Comparison of ENCODE assay signal across 9 mouse cellular contexts in genomic region chr8:71495811-71496210, GRCm38 (mm10). TPM values are rescaled to one million over a fixed set of nuclear protein-coding genes. Genes with fewer than 3 reads are reported as not detected.
DNase-seq lines count a peak whose midpoint lies in the region; ATAC-seq lines count a peak whose summit lies in the region.
"Had no signal": no experiment of that assay in that cellular context is flagged by ENCODE, and none has a peak within 500 bp of the region (broad histone marks: within the 10 kb centered on the region; RNA-seq: fewer than 3 reads in every experiment).

No protein-coding gene starts in this region.

- peaks cover 26% of the 10 kb centered on the region for H3K4me1 ChIP-seq in hindbrain, embryonic 12.5 days
- peaks cover 6% of the 10 kb centered on the region for H3K4me1 ChIP-seq in hindbrain, embryonic 16.5 days (ENCODE audit: control insufficient read depth, insufficient read depth, low read depth, low read length)
- H3K4me1 ChIP-seq in brown adipose tissue, adult 24 weeks (ENCODE audit: control insufficient read depth, insufficient read depth, insufficient read length, low read length): peaks cover 28% of the 10 kb centered on the region
- peaks cover 28 to 52% of the 10 kb centered on the region in 2 experiments for H3K4me1 ChIP-seq in heart, embryonic 14.5 days (ENCODE audit: control insufficient read depth in 2 of 2, insufficient read depth in 2 of 2, low read length in 2 of 2)
- peaks cover 34% of the 10 kb centered on the region for H3K4me1 ChIP-seq in limb, embryonic 13.5 days

- ATAC-seq in hindbrain, embryonic 12.5 days (ENCODE audit: low FRiP score): no peak
- ATAC-seq in hindbrain, embryonic 16.5 days: no peak
- ATAC-seq in heart, embryonic 14.5 days (ENCODE audit: insufficient number of reproducible peaks, insufficient read depth, low FRiP score, low read depth): no peak
- ATAC-seq in limb, embryonic 13.5 days (ENCODE audit: low FRiP score, low read depth): no peak

- no peak for DNase-seq in right cerebral cortex, postnatal 4 days
- no peak for DNase-seq in c-Kit-positive CD71-positive TER-119-positive erythroid progenitor cells, embryonic 14.5 days (ENCODE audit: low spot score)
- DNase-seq: thymus, postnatal 14 days had no signal

- H3K4me2 ChIP-seq in hindbrain, embryonic 12.5 days (replicated peaks): no peak overlapping the region
- H3K4me2 ChIP-seq in hindbrain, embryonic 16.5 days (ENCODE audit: low read length): no peak overlapping the region
- no peak overlapping the region for H3K4me2 ChIP-seq in heart, embryonic 14.5 days (ENCODE audit: low read length)
- no peak overlapping the region for H3K4me2 ChIP-seq in limb, embryonic 13.5 days (replicated peaks)

- WGBS in hindbrain, embryonic 12.5 days: 88% methylated on average over 5 of the region's 5 CpGs
- WGBS in hindbrain, embryonic 16.5 days: 84% methylated on average over 5 of the region's 5 CpGs
- WGBS in heart, embryonic 14.5 days: 82% methylated on average over 5 of the region's 5 CpGs
- 91% methylated on average over 5 of the region's 5 CpGs for WGBS in limb, embryonic 13.5 days

- H3K9me3 ChIP-seq in hindbrain, embryonic 12.5 days (replicated peaks): no peaks in the 10 kb centered on the region
- no peaks in the 10 kb centered on the region for H3K9me3 ChIP-seq in hindbrain, embryonic 16.5 days (ENCODE audit: control insufficient read depth, low read length)
- no peaks in the 10 kb centered on the region for H3K9me3 ChIP-seq in heart, embryonic 14.5 days (ENCODE audit: control insufficient read depth, low read length)
- no peaks in the 10 kb centered on the region for H3K9me3 ChIP-seq in limb, embryonic 13.5 days

- no peaks in the 10 kb centered on the region for H3K27me3 ChIP-seq in hindbrain, embryonic 12.5 days
- H3K27me3 ChIP-seq in hindbrain, embryonic 16.5 days (replicated peaks; ENCODE audit: control insufficient read depth, insufficient read depth, low read length): no peaks in the 10 kb centered on the region
- no peaks in the 10 kb centered on the region for H3K27me3 ChIP-seq in heart, embryonic 14.5 days (ENCODE audit: control insufficient read depth, insufficient read depth, low read length)
- no peaks in the 10 kb centered on the region for H3K27me3 ChIP-seq in limb, embryonic 13.5 days

- H3K9ac ChIP-seq in hindbrain, embryonic 12.5 days: no peak overlapping the region
- no peak overlapping the region for H3K9ac ChIP-seq in hindbrain, embryonic 16.5 days (ENCODE audit: low read depth, low read length)
- H3K9ac ChIP-seq in heart, embryonic 14.5 days (ENCODE audit: low read length): no peak overlapping the region
- no peak overlapping the region for H3K9ac ChIP-seq in limb, embryonic 13.5 days

- peaks cover 28% of the 10 kb centered on the region for H3K36me3 ChIP-seq in hindbrain, embryonic 12.5 days
- peaks cover 18% of the 10 kb centered on the region for H3K36me3 ChIP-seq in hindbrain, embryonic 16.5 days (ENCODE audit: control insufficient read depth, insufficient read depth, low read length)
- H3K36me3 ChIP-seq in heart, embryonic 14.5 days (ENCODE audit: control insufficient read depth, insufficient read depth, low read length): peaks cover 36% of the 10 kb centered on the region
- peaks cover 39% of the 10 kb centered on the region for H3K36me3 ChIP-seq in limb, embryonic 13.5 days

- no peak overlapping the region for H3K4me3 ChIP-seq in hindbrain, embryonic 12.5 days
- no peak overlapping the region for H3K4me3 ChIP-seq in hindbrain, embryonic 16.5 days (ENCODE audit: low read length)
- no peak overlapping the region for H3K4me3 ChIP-seq in brown adipose tissue, adult 24 weeks (ENCODE audit: insufficient read depth, low read depth, low read length)
- H3K4me3 ChIP-seq in heart, embryonic 14.5 days (ENCODE audit: control insufficient read depth in 1 of 2, insufficient read depth in 1 of 2, low read depth in 1 of 2, low read length in 2 of 2): no peak overlapping the region
- H3K4me3 ChIP-seq in limb, embryonic 13.5 days: no peak overlapping the region

- peak overlapping the region; percentile 37; the same call in 1 of the 2 replicates for H3K27ac ChIP-seq in hindbrain, embryonic 12.5 days
- no peak overlapping the region for H3K27ac ChIP-seq in hindbrain, embryonic 16.5 days (ENCODE audit: low read depth, low read length)
- H3K27ac ChIP-seq in brown adipose tissue, adult 24 weeks (replicated peaks; ENCODE audit: low read depth, low read length): peak overlapping the region; percentile 47
- peak overlapping the region; percentile 61 to 66 for H3K27ac ChIP-seq in heart, embryonic 14.5 days (replicated peaks in 1 of 2; ENCODE audit: control insufficient read depth in 1 of 2, insufficient read depth in 1 of 2, low read depth in 2 of 2, low read length in 2 of 2)
- H3K27ac ChIP-seq in limb, embryonic 13.5 days: peak overlapping the region; percentile 10; the same call in 1 of the 2 replicates

RNA-seq across cellular contexts. Expression of gene Gtpbp3, which starts 7.9 kb away (rescaled TPM):
- polyA plus RNA-seq in hindbrain, embryonic 12.5 days (2016; fragmentation: Nextera tagmentation; extraction: Ambion mirVana): 15.3 and 16.5 TPM in 2 replicates
- 14.0 and 14.6 TPM in 2 replicates for polyA plus RNA-seq in hindbrain, embryonic 16.5 days (2015; fragmentation: Nextera tagmentation; extraction: Ambion mirVana)
- 6.7 and 9.1 TPM in 2 replicates for polyA plus RNA-seq in brown adipose tissue, adult 24 weeks (2012; ENCODE audit: insufficient read depth, insufficient read length, missing spikeins)
- 3.3 and 4.4 TPM in 2 replicates for polyA plus RNA-seq in heart, embryonic 14.5 days (2014; fragmentation: Nextera tagmentation; extraction: Ambion mirVana)
- polyA plus RNA-seq in limb, embryonic 13.5 days (2015; fragmentation: Nextera tagmentation; extraction: Ambion mirVana): 23.6 and 25.0 TPM in 2 replicates

RNA-seq across cellular contexts. Expression of gene Ano8, which starts 10.0 kb away (rescaled TPM):
- polyA plus RNA-seq in hindbrain, embryonic 12.5 days (2016; fragmentation: Nextera tagmentation; extraction: Ambion mirVana): 18.0 and 19.6 TPM in 2 replicates
- polyA plus RNA-seq in hindbrain, embryonic 16.5 days (2015; fragmentation: Nextera tagmentation; extraction: Ambion mirVana): 2.3 and 4.5 TPM in 2 replicates
- 7.3 and 9.3 TPM in 2 replicates for polyA plus RNA-seq in brown adipose tissue, adult 24 weeks (2012; ENCODE audit: insufficient read depth, insufficient read length, missing spikeins)
- 1.5 and 1.8 TPM in 2 replicates for polyA plus RNA-seq in heart, embryonic 14.5 days (2014; fragmentation: Nextera tagmentation; extraction: Ambion mirVana)
- 1.5 and 1.7 TPM in 2 replicates for polyA plus RNA-seq in limb, embryonic 13.5 days (2015; fragmentation: Nextera tagmentation; extraction: Ambion mirVana)

RNA-seq across cellular contexts. Expression of gene Plvap, which starts 15.7 kb away (rescaled TPM):
- 39.7 and 42.4 TPM in 2 replicates for polyA plus RNA-seq in hindbrain, embryonic 12.5 days (2016; fragmentation: Nextera tagmentation; extraction: Ambion mirVana)
- polyA plus RNA-seq in hindbrain, embryonic 16.5 days (2015; fragmentation: Nextera tagmentation; extraction: Ambion mirVana): 12.0 and 12.5 TPM in 2 replicates
- 4.3 and 6.1 TPM in 2 replicates for polyA plus RNA-seq in brown adipose tissue, adult 24 weeks (2012; ENCODE audit: insufficient read depth, insufficient read length, missing spikeins)
- 109 and 121 TPM in 2 replicates for polyA plus RNA-seq in heart, embryonic 14.5 days (2014; fragmentation: Nextera tagmentation; extraction: Ambion mirVana)
- 58.5 and 59.4 TPM in 2 replicates for polyA plus RNA-seq in limb, embryonic 13.5 days (2015; fragmentation: Nextera tagmentation; extraction: Ambion mirVana)

RNA-seq across cellular contexts. Expression of gene Dda1, which starts 26.8 kb away (rescaled TPM):
- polyA plus RNA-seq in hindbrain, embryonic 12.5 days (2016; fragmentation: Nextera tagmentation; extraction: Ambion mirVana): 155 and 161 TPM in 2 replicates
- polyA plus RNA-seq in hindbrain, embryonic 16.5 days (2015; fragmentation: Nextera tagmentation; extraction: Ambion mirVana): 240 and 247 TPM in 2 replicates
- polyA plus RNA-seq in brown adipose tissue, adult 24 weeks (2012; ENCODE audit: insufficient read depth, insufficient read length, missing spikeins): 23.6 and 34.4 TPM in 2 replicates
- 76.7 and 79.1 TPM in 2 replicates for polyA plus RNA-seq in heart, embryonic 14.5 days (2014; fragmentation: Nextera tagmentation; extraction: Ambion mirVana)
- 98.8 and 105 TPM in 2 replicates for polyA plus RNA-seq in limb, embryonic 13.5 days (2015; fragmentation: Nextera tagmentation; extraction: Ambion mirVana)

RNA-seq across cellular contexts. Expression of gene Ccdc194, which starts 29.7 kb away (rescaled TPM):
- 0.67 and 0.70 TPM in 2 replicates for polyA plus RNA-seq in hindbrain, embryonic 12.5 days (2016; fragmentation: Nextera tagmentation; extraction: Ambion mirVana)
- polyA plus RNA-seq in hindbrain, embryonic 16.5 days (2015; fragmentation: Nextera tagmentation; extraction: Ambion mirVana): 0.44 and 0.52 TPM in 2 replicates
- not detected in 2 replicates for polyA plus RNA-seq in brown adipose tissue, adult 24 weeks (2012; ENCODE audit: insufficient read depth, insufficient read length, missing spikeins)
- 0.35 and 0.89 TPM in 2 replicates for polyA plus RNA-seq in heart, embryonic 14.5 days (2014; fragmentation: Nextera tagmentation; extraction: Ambion mirVana)
- polyA plus RNA-seq in limb, embryonic 13.5 days (2015; fragmentation: Nextera tagmentation; extraction: Ambion mirVana): 0.41 and 0.78 TPM in 2 replicates
- polyA plus RNA-seq: cortical plate, adult 2 months had no signal
